Mouse (Mus musculus) midbrain, embryonic 13.5 days (tissue): ENCODE measurements around the gene Tmem205. TPM values are rescaled to one million over a fixed set of nuclear protein-coding genes. Genes with fewer than 3 reads are reported as not detected.

ENCODE experiments used
- ATAC-seq: fragments of 200-750 bp; cut with Nextera tagmentation; 2 replicates; pipeline ENCODE4 v1.8.0; 2017; ENCODE audit warnings: mild to moderate bottlenecking, moderate TSS enrichment, moderate library complexity
- H3K27ac ChIP-seq: fragments of 300-500 bp; sonication (generic); 2 replicates; pipeline ENCODE4 v1.5.1; 2015; ENCODE audit warnings: inconsistent platforms, mild to moderate bottlenecking, moderate library complexity
- H3K27me3 ChIP-seq: fragments of 300-500 bp; sonication (generic); 2 replicates; pipeline ENCODE4 v1.6.1; 2015; ENCODE audit warnings: mild to moderate bottlenecking, inconsistent platforms
- H3K36me3 ChIP-seq: fragments of 300-500 bp; sonication (generic); 2 replicates; pipeline ENCODE4 v1.6.1; 2015; ENCODE audit warnings: mild to moderate bottlenecking, inconsistent platforms
- H3K4me1 ChIP-seq: fragments of 300-500 bp; sonication (generic); replicated peaks from 2 replicates; pipeline ENCODE4 v1.6.1; 2015; ENCODE audit warnings: inconsistent platforms
- H3K4me2 ChIP-seq: fragments of 300-500 bp; sonication (generic); replicated peaks from 2 replicates; pipeline ENCODE4 v1.6.1; 2015; ENCODE audit warnings: moderate library complexity, mild to moderate bottlenecking, inconsistent platforms
- H3K4me3 ChIP-seq: fragments of 300-500 bp; sonication (generic); replicated peaks from 2 replicates; pipeline ENCODE4 v1.5.1; 2015; ENCODE audit warnings: mild to moderate bottlenecking, inconsistent platforms
- H3K9ac ChIP-seq: fragments of 300-500 bp; sonication (generic); replicated peaks from 2 replicates; pipeline ENCODE4 v1.6.1; 2015; ENCODE audit warnings: mild to moderate bottlenecking, inconsistent platforms
- H3K9me3 ChIP-seq: fragments of 300-500 bp; sonication (generic); 2 replicates; pipeline ENCODE4 v1.6.1; 2016; ENCODE audit warnings: mild to moderate bottlenecking, inconsistent platforms
- WGBS: fragments of 180-500 bp; shearing (Covaris S2); methylation state at CpG from one replicate; pipeline ENCODE4 v1.1.7; 2015; 5-methylcytosine and 5-hydroxymethylcytosine counted together
- polyA plus RNA-seq: library from polyadenylated mRNA; unstranded; fragments of >200 nt; fragmentation: Nextera tagmentation; extraction: Ambion mirVana; gene quantifications from 2 replicates; pipeline ENCODE4 v1.2.1, GENCODE M21; 2015

The Tmem205 gene
- polyA plus RNA-seq, 1 experiment from 2014 or later: 42.0 TPM

- ATAC-seq: no peak
- Histone ChIP-seq H3K4me2 (no peak overlapping the region), H3K4me1 (peaks cover 23% of the 10 kb centered on the region), H3K9ac (no peak overlapping the region), H3K27ac (no peak overlapping the region), H3K9me3 (no peaks in the 10 kb centered on the region), H3K4me3 (no peak overlapping the region), H3K36me3 (peaks cover 54% of the 10 kb centered on the region), H3K27me3 (peaks cover 6% of the 10 kb centered on the region; the same call in 1 of the 2 replicates)
- 78% methylated on average over 11 of the region's 12 CpGs for WGBS
Observed at GRCm38 (mm10) chr9:21943046-21943445, 15.7 kb upstream of the Tmem205 start.

DNA sequence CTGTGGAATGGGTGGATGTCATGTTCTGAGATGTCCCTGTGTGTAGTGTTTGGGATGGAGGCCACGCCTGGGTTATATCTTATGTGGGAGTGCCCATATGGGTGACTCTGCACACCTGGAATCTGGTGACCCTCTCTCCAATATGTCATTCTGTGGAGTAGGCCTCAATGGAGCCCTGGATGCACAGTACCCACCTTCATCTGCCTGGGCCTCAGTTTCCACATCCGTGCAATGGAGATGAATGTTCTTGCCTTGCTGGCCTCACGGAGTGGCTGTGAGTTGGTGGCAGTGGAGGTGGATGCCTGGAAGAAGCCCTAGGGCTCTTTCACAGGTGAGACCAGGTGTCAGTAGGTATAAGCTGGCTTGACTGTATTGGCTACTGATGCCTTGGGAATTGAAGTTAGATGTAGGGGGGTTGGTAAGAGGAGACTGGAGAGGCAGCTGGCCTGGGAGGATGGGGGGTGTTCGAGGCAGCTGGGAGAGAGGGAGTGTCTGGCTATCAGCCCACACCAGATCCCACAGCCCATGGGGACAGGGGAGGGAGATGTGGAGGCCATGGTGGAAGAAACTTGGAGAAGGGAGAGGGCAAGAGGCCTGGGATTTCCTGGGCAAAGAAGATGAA is 11.0 kb upstream of the Tmem205 start:
- Histone ChIP-seq H3K4me2 (peak overlapping the region; percentile 71), H3K4me3 (peak overlapping the region; percentile 78), H3K9ac (peak overlapping the region; percentile 85), H3K9me3 (no peaks in the 10 kb centered on the region), H3K36me3 (peaks cover 31% of the 10 kb centered on the region), H3K4me1 (peaks cover 22% of the 10 kb centered on the region), H3K27ac (no peak overlapping the region), H3K27me3 (no peaks in the 10 kb centered on the region; the same call in 1 of the 2 replicates)
- WGBS: 87% methylated on average over 4 of the region's 4 CpGs
- ATAC-seq: no peak

GRCm38 (mm10) chr9:21937711-21938175 is 10.4 kb upstream of the Tmem205 start:
- H3K36me3 ChIP-seq: peaks cover 27% of the 10 kb centered on the region
- peak overlapping the region; percentile 71 for H3K4me2 ChIP-seq
- H3K4me1 ChIP-seq: peaks cover 22% of the 10 kb centered on the region
- no peaks in the 10 kb centered on the region; the same call in 1 of the 2 replicates for H3K27me3 ChIP-seq
- WGBS: 75% methylated on average over 4 of the region's 4 CpGs
- peak; percentile 9 for ATAC-seq
- H3K9ac ChIP-seq: peak overlapping the region; percentile 85
- no peaks in the 10 kb centered on the region for H3K9me3 ChIP-seq
- peak overlapping the region; percentile 78 for H3K4me3 ChIP-seq
- H3K27ac ChIP-seq: peak overlapping the region; percentile 88; the same call in 1 of the 2 replicates

DNA sequence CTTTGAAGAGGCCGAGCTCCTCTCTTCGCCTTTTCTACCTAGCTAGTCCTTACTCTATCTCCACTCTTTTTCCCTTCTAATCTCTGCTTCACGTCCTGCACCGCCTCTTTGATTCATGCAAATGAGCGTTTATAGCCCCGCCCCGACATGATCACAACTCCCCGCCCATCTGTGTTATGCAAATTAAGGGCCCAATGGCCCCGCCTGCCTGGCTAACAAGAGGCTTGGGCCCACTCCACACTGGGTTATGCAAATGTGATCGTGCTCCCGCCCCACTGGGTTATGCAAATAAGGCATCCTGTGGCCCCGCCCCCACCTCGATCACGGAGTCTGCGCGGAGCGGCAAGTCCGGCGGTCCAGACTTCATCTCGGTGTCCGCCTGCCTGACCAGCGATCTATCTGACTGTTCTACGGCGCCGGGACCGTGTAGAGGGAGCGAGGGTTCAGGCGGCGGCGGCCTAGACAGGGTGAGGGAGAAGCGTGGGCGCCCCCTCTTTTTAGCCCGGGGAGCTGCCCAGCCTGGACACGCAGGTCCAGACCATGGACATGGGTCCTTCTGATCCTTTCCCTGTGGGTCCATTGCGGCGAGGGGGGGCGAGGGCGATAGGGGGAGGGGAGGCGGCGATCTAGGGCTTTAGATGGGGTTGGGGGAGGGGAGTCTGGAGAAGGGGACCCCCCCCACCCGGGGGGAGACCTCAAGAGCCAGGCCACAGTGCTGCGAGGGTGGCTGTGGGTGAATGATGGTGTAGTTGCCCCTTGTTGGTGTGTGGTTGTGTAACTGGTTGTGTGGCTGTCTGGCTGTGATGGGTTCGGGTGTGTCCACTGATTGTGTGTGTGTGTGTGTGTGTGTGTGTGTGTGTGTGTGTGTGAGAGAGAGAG is 9.6 kb upstream of the Tmem205 start, which contains the start of gene Plppr2:
Gene Plppr2 (plus strand): TSS at position 342 of the 879 bp plus-strand sequence.
- Histone ChIP-seq H3K9ac (peak within 1 kb of the TSS; percentile 85), H3K36me3 (peaks cover 21% of the 10 kb centered on the region), H3K9me3 (no peaks in the 10 kb centered on the region), H3K4me2 (peak within 1 kb of the TSS; percentile 71), H3K27ac (peak within 1 kb of the TSS; percentile 88), H3K4me3 (peak within 1 kb of the TSS; percentile 78), H3K4me1 (peaks cover 22% of the 10 kb centered on the region), H3K27me3 (no peaks in the 10 kb centered on the region; the same call in 1 of the 2 replicates)
- WGBS: under 1% methylated on average over 43 of the region's 43 CpGs
- peak; percentile 93 for ATAC-seq

DNA sequence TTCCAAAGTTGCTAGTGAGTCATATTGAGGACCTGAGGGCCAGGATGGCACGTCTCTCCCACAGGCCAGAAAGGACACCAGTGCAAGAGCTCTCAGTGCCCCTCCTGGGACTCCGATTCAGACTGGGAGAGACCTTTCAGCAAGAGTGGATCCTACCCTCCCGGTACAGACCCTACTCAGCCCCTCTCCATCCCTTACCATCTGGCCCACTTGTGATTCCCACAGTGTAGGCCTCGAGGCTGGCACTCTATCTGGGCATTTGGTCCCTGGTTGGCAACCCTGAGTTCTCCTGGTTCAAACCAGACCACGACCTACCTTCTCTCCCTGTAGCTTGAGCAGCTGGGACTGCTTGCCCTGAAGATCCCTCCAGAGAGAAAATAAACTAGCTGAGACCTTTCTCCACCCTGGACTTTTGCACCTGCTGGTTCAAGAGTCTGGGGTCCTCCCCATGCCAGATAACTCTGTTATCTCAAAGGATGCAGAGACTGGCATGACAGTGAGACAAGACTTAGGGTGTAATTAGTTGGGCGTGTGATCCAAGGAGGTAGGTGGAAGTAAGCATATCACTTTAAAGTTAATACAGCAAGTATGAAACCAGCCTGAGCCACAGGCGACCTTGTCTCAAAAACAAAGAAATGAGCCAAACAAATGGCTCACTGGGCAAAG is 8.2 kb upstream of the Tmem205 start:
- Histone ChIP-seq H3K9me3 (no peaks in the 10 kb centered on the region), H3K4me3 (no peak overlapping the region), H3K27me3 (no peaks in the 10 kb centered on the region; the same call in 1 of the 2 replicates), H3K36me3 (peaks cover 10% of the 10 kb centered on the region), H3K4me2 (peak overlapping the region; percentile 71; the same call in 1 of the 2 replicates), H3K4me1 (peaks cover 22% of the 10 kb centered on the region), H3K9ac (no peak overlapping the region), H3K27ac (no peak overlapping the region)
- 89% methylated on average over 7 of the region's 7 CpGs for WGBS
- ATAC-seq: no peak

- H3K4me3 ChIP-seq: no peak overlapping the region
- H3K36me3 ChIP-seq: no peaks in the 10 kb centered on the region
- peaks cover 17% of the 10 kb centered on the region for H3K4me1 ChIP-seq
- no peak overlapping the region for H3K9ac ChIP-seq
- ATAC-seq: no peak
- 87% methylated on average over 12 of the region's 12 CpGs for WGBS
- H3K27me3 ChIP-seq: no peaks in the 10 kb centered on the region; the same call in 1 of the 2 replicates
- H3K4me2 ChIP-seq: no peak overlapping the region
- H3K27ac ChIP-seq: no peak overlapping the region
- no peaks in the 10 kb centered on the region for H3K9me3 ChIP-seq
Observed at GRCm38 (mm10) chr9:21934021-21934420, 6.7 kb upstream of the Tmem205 start.

GRCm38 (mm10) chr9:21932445-21933137 is 5.2 kb upstream of the Tmem205 start:
- Histone ChIP-seq H3K36me3 (no peaks in the 10 kb centered on the region), H3K4me2 (no peak overlapping the region), H3K4me3 (no peak overlapping the region), H3K27me3 (no peaks in the 10 kb centered on the region; the same call in 1 of the 2 replicates), H3K27ac (no peak overlapping the region), H3K9me3 (no peaks in the 10 kb centered on the region), H3K9ac (no peak overlapping the region), H3K4me1 (peaks cover 8% of the 10 kb centered on the region)
- 59% methylated on average over 12 of the region's 12 CpGs for WGBS
- ATAC-seq: no peak

DNA sequence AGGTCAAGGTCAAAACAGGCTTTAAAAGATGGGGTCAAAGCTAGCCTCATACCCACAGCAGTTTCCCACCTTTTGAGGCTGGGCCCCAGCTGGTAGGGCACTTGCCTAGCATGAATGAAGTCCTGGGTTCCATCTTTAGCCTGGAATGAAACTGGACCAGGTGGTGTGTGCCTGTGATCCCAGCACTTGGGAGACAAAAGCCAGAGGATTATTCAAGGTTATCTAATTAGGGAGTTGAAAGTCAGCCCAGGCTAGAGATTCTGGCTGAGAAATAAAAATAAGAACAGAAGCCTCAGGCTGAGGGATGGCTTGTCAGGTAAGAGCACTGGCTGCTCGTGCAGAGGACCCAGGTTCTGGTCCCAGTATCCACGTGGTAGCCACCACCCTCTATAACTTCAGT is 4.7 kb upstream of the Tmem205 start:
- Histone ChIP-seq H3K36me3 (no peaks in the 10 kb centered on the region), H3K9ac (no peak overlapping the region), H3K27me3 (no peaks in the 10 kb centered on the region; the same call in 1 of the 2 replicates), H3K27ac (no peak overlapping the region), H3K9me3 (no peaks in the 10 kb centered on the region), H3K4me2 (no peak overlapping the region), H3K4me1 (peaks cover 7% of the 10 kb centered on the region; the same call in 1 of the 2 replicates), H3K4me3 (no peak overlapping the region)
- 64% methylated on average over 2 of the region's 2 CpGs for WGBS
- no peak for ATAC-seq

- WGBS: 81% methylated on average over 3 of the region's 3 CpGs
- no peak for ATAC-seq
- no peak overlapping the region for H3K4me2 ChIP-seq
Observed at GRCm38 (mm10) chr9:21929208-21929607, 1.9 kb upstream of the Tmem205 start.

DNA sequence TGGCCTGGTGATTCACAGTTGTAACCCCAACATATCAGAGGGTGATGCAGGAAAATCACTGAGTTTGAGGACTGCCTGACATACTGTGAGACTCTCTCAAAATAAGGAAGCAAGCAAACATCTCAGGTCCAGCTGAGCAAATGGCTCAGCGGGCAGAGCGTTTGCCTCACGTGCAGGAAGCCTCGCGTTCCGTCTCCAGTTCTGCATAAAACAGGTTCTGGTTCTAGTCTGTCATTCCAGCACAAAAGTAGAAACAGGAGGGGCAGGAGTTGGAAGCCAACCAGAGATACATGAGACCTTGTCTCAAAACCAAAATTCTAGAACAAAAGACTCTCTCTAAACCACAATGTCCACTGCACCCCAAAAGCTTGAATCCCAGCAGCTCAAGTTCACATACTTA is 572 bp downstream of the Tmem205 start:
- H3K4me3 ChIP-seq: peak overlapping the region; percentile 58
- no peaks in the 10 kb centered on the region for H3K9me3 ChIP-seq
- H3K4me2 ChIP-seq: peak overlapping the region; percentile 66
- H3K27ac ChIP-seq: peak overlapping the region; percentile 57
- peaks cover 18% of the 10 kb centered on the region for H3K4me1 ChIP-seq
- H3K27me3 ChIP-seq: no peaks in the 10 kb centered on the region
- ATAC-seq: no peak
- 1% methylated on average over 6 of the region's 6 CpGs for whole genome bisulfite sequencing
- H3K9ac ChIP-seq: peak overlapping the region; percentile 68
- H3K36me3 ChIP-seq: 0 out of 2 replicates have a peak, but pooled peaks cover 1% of the 10 kb centered on the region

More at GRCm38 (mm10) chr9:21929208-21929607, 1.9 kb upstream of the Tmem205 start:
- H3K4me3 ChIP-seq: no peak overlapping the region
- peaks cover 18% of the 10 kb centered on the region for H3K4me1 ChIP-seq
- no peaks in the 10 kb centered on the region for H3K9me3 ChIP-seq
- no peak overlapping the region for H3K9ac ChIP-seq
- H3K27me3 ChIP-seq: no peaks in the 10 kb centered on the region; the same call in 1 of the 2 replicates
- H3K27ac ChIP-seq: no peak overlapping the region
- H3K36me3 ChIP-seq: no peaks in the 10 kb centered on the region

GRCm38 (mm10) chr9:21926155-21926554 is 1.2 kb downstream of the Tmem205 start:
- Histone ChIP-seq H3K4me2 (peak overlapping the region; percentile 66), H3K27ac (no peak overlapping the region), H3K4me3 (peak overlapping the region; percentile 58), H3K9me3 (no peaks in the 10 kb centered on the region), H3K4me1 (peaks cover 18% of the 10 kb centered on the region), H3K9ac (peak overlapping the region; percentile 68), H3K36me3 (0 out of 2 replicates have a peak, but pooled peaks cover 4% of the 10 kb centered on the region), H3K27me3 (no peaks in the 10 kb centered on the region)
- no peak for ATAC-seq
- WGBS: 81% methylated on average over 6 of the region's 6 CpGs
